Mouse (Mus musculus) limb, embryonic 15.5 days (tissue): ENCODE data around the gene Emc4. TPM values are rescaled to one million over a fixed set of nuclear protein-coding genes. Genes with fewer than 3 reads are reported as not detected.

Experiments used
- ATAC-seq: fragments of 200-750 bp; cut with Nextera tagmentation; 2 replicates; pipeline ENCODE4 v1.8.0; 2017; ENCODE audit warnings: low read depth, moderate TSS enrichment; ENCODE audit not compliant: insufficient number of reproducible peaks, low FRiP score, low TSS enrichment
- H3K27ac ChIP-seq: fragments of 300-500 bp; sonication (generic); 2 replicates; pipeline ENCODE4 v1.5.1; 2015; ENCODE audit warnings: moderate library complexity, mild to moderate bottlenecking, inconsistent platforms
- H3K27me3 ChIP-seq: fragments of 300-500 bp; sonication (generic); 2 replicates; pipeline ENCODE4 v1.6.1; 2015; ENCODE audit warnings: inconsistent platforms
- H3K36me3 ChIP-seq: fragments of 300-500 bp; sonication (generic); 2 replicates; pipeline ENCODE4 v1.6.1; 2015; ENCODE audit warnings: inconsistent platforms
- H3K4me1 ChIP-seq: fragments of 300-500 bp; sonication (generic); 2 replicates; pipeline ENCODE4 v1.6.1; 2015; ENCODE audit warnings: inconsistent platforms
- H3K4me2 ChIP-seq: fragments of 300-500 bp; sonication (generic); 2 replicates; pipeline ENCODE4 v1.6.1; 2015; ENCODE audit warnings: mild to moderate bottlenecking, inconsistent platforms
- H3K4me3 ChIP-seq: fragments of 300-500 bp; sonication (generic); 2 replicates; pipeline ENCODE4 v1.5.1; 2015; ENCODE audit warnings: mild to moderate bottlenecking, inconsistent platforms
- H3K9ac ChIP-seq: fragments of 300-500 bp; sonication (generic); 2 replicates; pipeline ENCODE4 v1.6.1; 2015; ENCODE audit warnings: inconsistent platforms
- H3K9me3 ChIP-seq: fragments of 300-500 bp; sonication (generic); 2 replicates; pipeline ENCODE4 v1.6.1; 2016; ENCODE audit warnings: inconsistent platforms
- WGBS: fragments of 180-500 bp; shearing (Covaris S2); methylation state at CpG from one replicate; pipeline ENCODE4 v1.1.7; 2015; 5-methylcytosine and 5-hydroxymethylcytosine counted together
- polyA plus RNA-seq: library from polyadenylated mRNA; unstranded; fragments of >200 nt; fragmentation: Nextera tagmentation; extraction: Ambion mirVana; gene quantifications from 2 replicates; pipeline ENCODE4 v1.2.1, GENCODE M21; 2015

Gene Emc4
- polyA plus RNA-seq, 1 experiment from 2014 or later, result 129 TPM

GRCm38 (mm10) chr2:112373141-112373540, 5.3 kb upstream of the Emc4 start:
- Histone ChIP-seq H3K4me2 (no peak overlapping the region), H3K27ac (no peak overlapping the region), H3K4me1 (0 out of 2 replicates have a peak, but pooled peaks cover 4% of the 10 kb centered on the region), H3K36me3 (no peaks in the 10 kb centered on the region), H3K27me3 (0 out of 2 replicates have a peak, but pooled peaks cover 2% of the 10 kb centered on the region), H3K9me3 (no peaks in the 10 kb centered on the region), H3K4me3 (no peak overlapping the region), H3K9ac (no peak overlapping the region)
- no peak for ATAC-seq
- 56% methylated on average over 4 of the region's 4 CpGs for WGBS

GRCm38 (mm10) chr2:112369941-112370340, 2.1 kb upstream of the Emc4 start:
- 61% methylated on average over 5 of the region's 5 CpGs for WGBS
- no peak overlapping the region for H3K27ac ChIP-seq

DNA sequence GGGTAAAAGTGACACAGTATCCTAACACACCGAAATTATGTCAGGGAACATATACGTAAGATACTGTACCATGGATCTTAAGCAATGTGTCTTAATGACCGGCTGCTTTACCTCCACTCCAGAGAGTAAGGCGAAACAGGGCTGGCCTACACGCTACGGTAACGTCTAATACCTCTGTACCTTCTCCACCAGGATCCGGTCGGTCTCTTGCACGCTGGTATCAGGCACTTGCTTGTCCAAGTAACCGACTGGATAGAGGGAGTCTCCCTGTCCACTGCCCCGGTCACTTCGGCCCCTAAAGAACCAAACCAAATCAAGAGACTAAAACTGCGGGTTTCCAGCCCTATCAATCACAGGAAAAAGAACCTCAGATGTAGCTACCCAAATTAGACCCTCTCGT, 605 bp downstream of the Emc4 start:
- Histone ChIP-seq H3K27ac (no peak overlapping the region), H3K9me3 (no peaks in the 10 kb centered on the region), H3K27me3 (no peaks in the 10 kb centered on the region), H3K4me1 (peaks cover 13% of the 10 kb centered on the region), H3K4me2 (peak overlapping the region; percentile 82), H3K36me3 (peaks cover 22% of the 10 kb centered on the region), H3K9ac (peak overlapping the region; percentile 79), H3K4me3 (peak overlapping the region; percentile 94)
- ATAC-seq, result no peak
- 16% methylated on average over 15 of the region's 15 CpGs for WGBS

More at GRCm38 (mm10) chr2:112369941-112370340, 2.1 kb upstream of the Emc4 start:
- Histone ChIP-seq H3K9me3 (no peaks in the 10 kb centered on the region), H3K4me2 (no peak overlapping the region), H3K4me3 (no peak overlapping the region), H3K36me3 (0 out of 2 replicates have a peak, but pooled peaks cover under 1% of the 10 kb centered on the region), H3K9ac (no peak overlapping the region), H3K4me1 (peaks cover 13% of the 10 kb centered on the region), H3K27me3 (0 out of 2 replicates have a peak, but pooled peaks cover 2% of the 10 kb centered on the region)
- ATAC-seq, result no peak

DNA sequence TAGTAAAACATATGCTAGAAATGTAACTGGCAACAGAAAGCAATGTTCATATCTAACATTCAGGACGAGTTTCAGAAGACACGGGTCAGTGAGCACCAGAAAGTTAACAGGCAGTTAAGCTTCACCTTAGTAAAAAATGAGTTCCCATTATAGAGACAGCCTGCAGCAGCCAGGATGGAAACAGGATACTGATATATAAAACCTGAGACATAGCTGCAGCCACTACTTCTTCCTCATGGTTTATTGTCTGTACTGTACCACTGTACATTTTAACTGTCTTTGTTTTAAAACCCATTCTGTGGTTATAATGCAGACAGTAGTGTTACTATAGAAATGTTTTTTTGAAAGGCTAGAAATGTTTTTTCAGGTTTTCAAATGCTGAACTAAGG, 7.1 kb downstream of the Emc4 start:
- H3K9ac ChIP-seq, result no peak overlapping the region
- no peak overlapping the region for H3K27ac ChIP-seq
- H3K36me3 ChIP-seq, result peaks cover 73% of the 10 kb centered on the region
- no peak overlapping the region for H3K4me3 ChIP-seq
- H3K27me3 ChIP-seq, result no peaks in the 10 kb centered on the region
- WGBS, result 76% methylated on average over 2 of the region's 2 CpGs
- H3K9me3 ChIP-seq, result no peaks in the 10 kb centered on the region
- no peak overlapping the region for H3K4me2 ChIP-seq
- no peaks in the 10 kb centered on the region for H3K4me1 ChIP-seq
- ATAC-seq, result no peak

DNA sequence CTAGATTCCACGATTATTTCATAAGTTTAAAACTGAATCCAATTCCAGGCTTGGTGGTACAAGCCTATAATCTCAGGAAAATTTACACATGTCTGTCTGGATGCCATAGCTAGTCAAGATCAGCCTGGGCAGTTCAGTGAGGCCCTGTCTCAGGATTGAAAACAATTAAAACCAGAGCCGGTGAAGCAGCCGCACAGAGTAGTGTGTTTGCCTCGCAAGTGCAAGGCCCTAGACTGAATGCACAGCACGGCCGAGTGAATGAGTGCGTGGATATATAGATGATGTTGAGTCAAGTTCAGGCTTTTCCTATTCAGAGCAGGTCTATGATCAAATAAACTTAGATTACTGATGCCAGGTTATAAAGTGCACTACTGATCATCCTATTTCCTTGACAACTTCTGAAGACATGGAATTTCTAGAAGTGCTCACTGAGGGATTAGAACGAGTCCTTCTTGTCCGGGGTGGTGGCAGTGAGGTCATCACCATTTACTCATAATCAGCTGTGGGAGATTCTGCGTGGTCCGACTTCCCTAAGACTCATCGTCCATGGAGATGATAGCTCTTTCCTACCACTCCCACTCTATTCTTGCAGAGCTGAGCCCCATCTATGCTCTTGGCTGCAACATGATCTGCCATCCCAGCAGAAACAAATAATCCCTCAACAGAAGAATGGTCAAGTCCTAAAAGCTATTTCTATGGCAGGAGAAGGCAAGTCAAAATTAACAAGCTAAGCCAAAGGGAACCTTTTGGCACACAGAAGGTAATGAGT, 7.6 kb downstream of the Emc4 start:
- Histone ChIP-seq H3K36me3 (peaks cover 77% of the 10 kb centered on the region), H3K27me3 (no peaks in the 10 kb centered on the region), H3K4me3 (no peak overlapping the region), H3K4me1 (no peaks in the 10 kb centered on the region), H3K9ac (0 out of 2 replicates have a peak overlapping the region, but pooled peaks have one; percentile 17), H3K27ac (no peak overlapping the region), H3K4me2 (no peak overlapping the region), H3K9me3 (no peaks in the 10 kb centered on the region)
- no peak for ATAC-seq
- WGBS, result 86% methylated on average over 12 of the region's 12 CpGs

DNA sequence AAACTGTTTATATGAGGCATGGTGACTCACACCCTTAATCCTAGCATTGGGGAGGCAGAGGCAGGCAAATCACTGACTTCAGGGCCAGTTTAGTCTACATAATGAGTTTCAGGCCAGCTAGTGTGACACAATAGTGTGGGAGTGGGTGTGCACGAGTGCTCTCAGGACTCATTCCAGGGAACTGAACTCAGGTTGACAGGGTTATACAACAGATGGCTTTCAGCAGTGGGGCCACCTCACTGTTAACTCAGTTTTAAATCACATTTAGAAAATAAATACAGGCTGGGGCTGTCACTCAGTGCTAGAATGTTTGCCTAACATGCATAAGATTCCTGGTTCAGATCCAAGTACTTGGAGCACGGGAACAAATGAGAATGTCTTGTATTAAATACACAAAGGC, 8.2 kb downstream of the Emc4 start:
- H3K4me3 ChIP-seq, result no peak overlapping the region

DNA sequence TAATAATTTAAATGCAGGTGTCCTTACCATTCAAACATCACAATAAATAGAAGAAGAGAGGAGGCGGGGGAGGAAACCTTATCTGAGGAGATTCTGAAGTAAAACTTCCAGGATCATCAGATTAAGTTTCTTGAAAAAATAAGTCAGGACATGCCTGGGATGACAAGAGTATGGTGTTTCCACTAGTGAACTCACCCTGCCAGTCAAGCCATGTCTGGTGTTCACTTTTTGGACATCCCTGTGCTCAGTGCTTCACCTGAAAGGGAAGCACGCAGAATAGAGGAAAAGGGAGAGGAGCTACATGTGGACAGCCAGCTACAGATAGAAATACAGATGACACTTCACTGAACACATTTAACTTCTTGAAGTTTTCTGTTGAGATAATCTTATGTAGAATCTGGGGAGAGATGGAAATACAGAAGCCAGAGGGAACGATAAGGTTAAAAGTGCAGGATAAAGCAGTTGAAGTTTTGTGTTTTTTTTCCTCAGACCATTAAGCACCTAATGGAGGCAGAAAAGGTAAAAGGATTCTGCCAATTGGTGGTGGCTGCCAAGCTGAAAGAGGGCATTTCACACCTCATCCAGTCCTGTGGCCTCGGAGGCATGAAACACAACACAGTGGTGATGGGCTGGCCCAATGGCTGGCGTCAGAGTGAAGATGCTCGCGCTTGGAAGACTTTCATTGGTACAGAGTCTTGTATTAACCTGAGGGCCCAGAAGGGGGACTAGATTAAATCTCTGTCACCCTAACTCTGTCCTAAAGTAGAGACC, 14.0 kb downstream of the Emc4 start:
- no peaks in the 10 kb centered on the region for H3K4me1 ChIP-seq
- ATAC-seq, result no peak
- H3K27ac ChIP-seq, result no peak overlapping the region
- no peak overlapping the region for H3K9ac ChIP-seq
- H3K36me3 ChIP-seq, result peaks cover 57% of the 10 kb centered on the region
- H3K4me3 ChIP-seq, result no peak overlapping the region
- H3K9me3 ChIP-seq, result no peaks in the 10 kb centered on the region
- no peak overlapping the region for H3K4me2 ChIP-seq
- 85% methylated on average over 7 of the region's 7 CpGs for WGBS
- no peaks in the 10 kb centered on the region for H3K27me3 ChIP-seq

More for the DNA sequence above, 8.2 kb downstream of the Emc4 start:
- ATAC-seq, result no peak
- Histone ChIP-seq H3K4me1 (no peaks in the 10 kb centered on the region), H3K36me3 (peaks cover 75% of the 10 kb centered on the region), H3K27me3 (no peaks in the 10 kb centered on the region), H3K9ac (0 out of 2 replicates have a peak overlapping the region, but pooled peaks have one; percentile 17), H3K9me3 (no peaks in the 10 kb centered on the region), H3K27ac (no peak overlapping the region), H3K4me2 (no peak overlapping the region)
- 65% methylated on average over 2 of the region's 2 CpGs for WGBS

GRCm38 (mm10) chr2:112348246-112348645, 19.6 kb downstream of the Emc4 start:
- H3K27me3 ChIP-seq, result no peaks in the 10 kb centered on the region
- no peak for ATAC-seq
- H3K36me3 ChIP-seq, result peaks cover 28% of the 10 kb centered on the region
- no peak overlapping the region for H3K4me3 ChIP-seq
- H3K9ac ChIP-seq, result no peak overlapping the region
- no peaks in the 10 kb centered on the region for H3K4me1 ChIP-seq
- no peak overlapping the region for H3K4me2 ChIP-seq
- no peak overlapping the region for H3K27ac ChIP-seq
- WGBS, result 83% methylated on average over 3 of the region's 3 CpGs
- no peaks in the 10 kb centered on the region for H3K9me3 ChIP-seq

DNA sequence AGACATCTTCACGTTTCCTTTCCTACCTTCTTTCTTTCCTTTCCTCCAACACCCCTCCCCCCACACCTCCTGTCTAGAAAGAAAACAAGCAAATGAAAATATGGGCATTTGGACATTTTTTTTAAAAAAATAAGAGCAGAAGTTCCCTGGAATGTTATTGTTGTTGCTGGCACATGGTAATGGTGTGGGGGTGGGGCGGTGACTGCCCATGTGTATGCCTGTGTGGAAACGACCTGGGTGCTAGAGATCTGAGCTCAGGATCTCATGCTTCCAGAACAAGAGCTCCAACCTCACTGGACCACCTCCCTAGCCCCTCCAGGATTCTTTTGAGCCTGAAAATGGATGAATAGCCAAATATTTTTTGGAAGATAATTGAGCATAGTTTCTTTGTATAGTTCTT, 26.7 kb downstream of the Emc4 start:
- Histone ChIP-seq H3K36me3 (peaks cover 37% of the 10 kb centered on the region), H3K27ac (no peak overlapping the region), H3K27me3 (no peaks in the 10 kb centered on the region), H3K4me1 (no peaks in the 10 kb centered on the region), H3K9me3 (no peaks in the 10 kb centered on the region), H3K4me3 (no peak overlapping the region), H3K4me2 (no peak overlapping the region), H3K9ac (no peak overlapping the region)
- no peak for ATAC-seq
- WGBS, result 75% methylated on average over 3 of the region's 3 CpGs

DNA sequence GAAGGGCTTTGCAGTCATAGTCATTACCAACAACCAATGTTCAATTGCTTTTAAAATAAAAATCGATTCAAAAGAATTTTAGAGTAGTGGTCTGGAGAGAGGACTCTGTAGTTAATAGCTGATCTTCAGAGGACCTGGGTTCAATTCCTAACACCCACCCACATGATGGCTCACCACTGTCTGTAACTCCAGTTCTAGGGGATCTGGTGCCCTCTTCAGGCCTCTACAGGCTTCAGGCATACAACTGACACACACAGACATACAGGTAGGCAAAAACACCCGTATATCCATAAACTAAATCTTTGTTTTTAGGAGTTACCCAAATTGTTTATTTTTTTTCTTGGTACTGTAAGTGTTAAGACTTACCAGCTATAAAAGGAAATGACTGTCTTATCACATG, 28.1 kb downstream of the Emc4 start:
- no peak overlapping the region for H3K4me2 ChIP-seq
- no peaks in the 10 kb centered on the region for H3K27me3 ChIP-seq
- no peak overlapping the region for H3K9ac ChIP-seq
- H3K36me3 ChIP-seq, result peaks cover 42% of the 10 kb centered on the region
- no peak for ATAC-seq
- no peaks in the 10 kb centered on the region for H3K4me1 ChIP-seq
- 87% methylated on average over 2 of the region's 2 CpGs for WGBS
- H3K4me3 ChIP-seq, result no peak overlapping the region
- no peaks in the 10 kb centered on the region for H3K9me3 ChIP-seq
- H3K27ac ChIP-seq, result no peak overlapping the region

GRCm38 (mm10) chr2:112337211-112337610, 30.6 kb downstream of the Emc4 start:
- H3K27me3 ChIP-seq, result no peaks in the 10 kb centered on the region
- H3K9ac ChIP-seq, result no peak overlapping the region
- 94% methylated on average over 6 of the region's 6 CpGs for WGBS

More at GRCm38 (mm10) chr2:112337211-112337610, 30.6 kb downstream of the Emc4 start:
- no peaks in the 10 kb centered on the region for H3K4me1 ChIP-seq
- peaks cover 42% of the 10 kb centered on the region for H3K36me3 ChIP-seq
- ATAC-seq, result no peak
- no peak overlapping the region for H3K27ac ChIP-seq
- no peaks in the 10 kb centered on the region for H3K9me3 ChIP-seq
- no peak overlapping the region for H3K4me2 ChIP-seq
- no peak overlapping the region for H3K4me3 ChIP-seq
